ENCODE assay signal across 15 mouse cellular contexts in the genomic region with DNA sequence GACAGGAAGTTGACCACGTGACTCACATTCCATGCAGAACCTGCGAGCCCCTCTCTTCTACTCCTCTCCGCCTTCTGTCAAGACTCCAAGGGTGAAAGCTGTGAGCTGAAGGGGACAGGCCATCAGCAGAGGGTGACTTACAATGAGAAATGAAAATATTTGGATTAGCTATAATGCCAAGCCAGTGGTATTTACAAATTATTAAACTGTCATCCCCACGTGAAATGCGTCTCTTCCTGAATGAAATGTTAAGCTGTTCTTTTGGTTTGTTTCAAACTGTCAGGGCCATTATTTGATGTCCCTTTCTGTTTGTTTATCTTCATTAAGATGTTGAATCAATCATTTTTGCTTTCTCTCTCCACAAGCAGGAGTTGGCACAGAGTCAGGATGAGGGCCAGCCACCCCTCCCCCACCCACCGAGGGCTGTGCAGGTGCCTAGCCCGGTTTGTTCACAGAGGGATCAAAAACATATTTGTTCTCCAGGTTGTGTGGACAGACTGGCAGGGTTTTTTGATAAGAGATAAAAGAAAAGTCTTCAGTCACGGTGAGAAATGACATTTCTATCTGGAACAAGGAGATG.
DNase-seq lines count a peak whose midpoint lies in the region; ATAC-seq lines count a peak whose summit lies in the region.
"Had no signal": no experiment of that assay in that cellular context is flagged by ENCODE, and none has a peak within 500 bp of the region (broad histone marks: within the 10 kb centered on the region; RNA-seq: fewer than 3 reads in every experiment).

No protein-coding gene starts in this region.

- H3K4me2 ChIP-seq in intestine, embryonic 15.5 days (replicated peaks): 0 out of 2 replicates have a peak overlapping the region, but pooled peaks have one; percentile 7
- no peak overlapping the region for H3K4me2 ChIP-seq in intestine, embryonic 16.5 days (ENCODE audit: low read depth, low read length)
- peak overlapping the region; percentile 10; the same call in 1 of the 2 replicates for H3K4me2 ChIP-seq in stomach, embryonic 14.5 days (replicated peaks; ENCODE audit: low read depth, low read length)
- H3K4me2 ChIP-seq: embryonic facial prominence, embryonic 15.5 days; forebrain, embryonic 15.5 days; hindbrain, embryonic 13.5 days; limb, embryonic 12.5 days had no signal

- no peaks in the 10 kb centered on the region for H3K36me3 ChIP-seq in intestine, embryonic 15.5 days
- H3K36me3 ChIP-seq in intestine, embryonic 16.5 days (ENCODE audit: control insufficient read depth, insufficient read depth, low read length): no peaks in the 10 kb centered on the region
- H3K36me3 ChIP-seq in stomach, embryonic 14.5 days (ENCODE audit: control insufficient read depth, insufficient read depth, low read length): no peaks in the 10 kb centered on the region
- H3K36me3 ChIP-seq: embryonic facial prominence, embryonic 15.5 days; forebrain, embryonic 15.5 days; G1E; hindbrain, embryonic 13.5 days; limb, embryonic 12.5 days had no signal

- ATAC-seq in intestine, embryonic 15.5 days: no peak
- no peak for ATAC-seq in intestine, embryonic 16.5 days
- ATAC-seq in stomach, embryonic 14.5 days (ENCODE audit: insufficient number of reproducible peaks, insufficient read depth, low FRiP score, low read depth): no peak
- ATAC-seq: forebrain, embryonic 15.5 days had no signal

- WGBS in intestine, embryonic 15.5 days: 11% methylated on average over 8 of the region's 8 CpGs
- 13% methylated on average over 8 of the region's 8 CpGs for WGBS in intestine, embryonic 16.5 days
- WGBS in stomach, embryonic 14.5 days: 9% methylated on average over 8 of the region's 8 CpGs

- H3K27ac ChIP-seq in intestine, embryonic 15.5 days: no peak overlapping the region
- no peak overlapping the region for H3K27ac ChIP-seq in intestine, embryonic 16.5 days (ENCODE audit: low read length)
- H3K27ac ChIP-seq in stomach, embryonic 14.5 days (ENCODE audit: low read length): no peak overlapping the region
- H3K27ac ChIP-seq: embryonic facial prominence, embryonic 15.5 days; forebrain, embryonic 15.5 days; hindbrain, embryonic 13.5 days; limb, embryonic 12.5 days had no signal

- no peak overlapping the region for H3K9ac ChIP-seq in intestine, embryonic 15.5 days
- no peak overlapping the region for H3K9ac ChIP-seq in intestine, embryonic 16.5 days (ENCODE audit: low read depth, low read length)
- H3K9ac ChIP-seq in stomach, embryonic 14.5 days (replicated peaks; ENCODE audit: low read depth, low read length): no peak overlapping the region
- H3K9ac ChIP-seq: embryonic facial prominence, embryonic 15.5 days; forebrain, embryonic 15.5 days; hindbrain, embryonic 13.5 days; limb, embryonic 12.5 days had no signal

- no peaks in the 10 kb centered on the region for H3K9me3 ChIP-seq in intestine, embryonic 15.5 days
- H3K9me3 ChIP-seq in intestine, embryonic 16.5 days (ENCODE audit: control insufficient read depth, low read length): no peaks in the 10 kb centered on the region
- H3K9me3 ChIP-seq in stomach, embryonic 14.5 days (ENCODE audit: control insufficient read depth, low read depth, low read length): no peaks in the 10 kb centered on the region
- H3K9me3 ChIP-seq: embryonic facial prominence, embryonic 15.5 days; forebrain, embryonic 15.5 days; G1E; hindbrain, embryonic 13.5 days; limb, embryonic 12.5 days had no signal

- 0 out of 2 replicates have a peak, but pooled peaks cover 2% of the 10 kb centered on the region for H3K4me1 ChIP-seq in intestine, embryonic 15.5 days (replicated peaks)
- H3K4me1 ChIP-seq in intestine, embryonic 16.5 days (ENCODE audit: control insufficient read depth, insufficient read depth, low read length): peaks cover 4% of the 10 kb centered on the region; the same call in 1 of the 2 replicates
- peaks cover 12% of the 10 kb centered on the region for H3K4me1 ChIP-seq in stomach, embryonic 14.5 days (ENCODE audit: control insufficient read depth, insufficient read depth, low read length)

- H3K27me3 ChIP-seq in intestine, embryonic 15.5 days (replicated peaks): 0 out of 2 replicates have a peak, but pooled peaks cover 8% of the 10 kb centered on the region
- H3K27me3 ChIP-seq in intestine, embryonic 16.5 days (replicated peaks; ENCODE audit: control insufficient read depth, insufficient read depth, low read length): no peaks in the 10 kb centered on the region
- no peaks in the 10 kb centered on the region for H3K27me3 ChIP-seq in stomach, embryonic 14.5 days (ENCODE audit: control insufficient read depth, insufficient read depth, low read length)
- H3K27me3 ChIP-seq: forebrain, embryonic 15.5 days; hindbrain, embryonic 13.5 days had no signal

- peak; percentile 15 for DNase-seq in adrenal gland, postnatal 25 days
- no peak for DNase-seq in adrenal gland, adult 8-10 months
- peak; percentile 36 for DNase-seq in thymus, postnatal 4 days
- no peak for DNase-seq in thymus, adult 18-20 months
- DNase-seq in gastrocnemius, adult 18-20 months (ENCODE audit: low spot score): no peak
- DNase-seq: cerebellum, adult 11-12 months; gastrocnemius, postnatal 36 days had no signal

- no peak overlapping the region for H3K4me3 ChIP-seq in intestine, embryonic 15.5 days (replicated peaks)
- no peak overlapping the region for H3K4me3 ChIP-seq in intestine, embryonic 16.5 days (ENCODE audit: low read length)
- no peak overlapping the region for H3K4me3 ChIP-seq in stomach, embryonic 14.5 days (ENCODE audit: low read depth, low read length)
- H3K4me3 ChIP-seq: embryonic facial prominence, embryonic 15.5 days; forebrain, embryonic 15.5 days; hindbrain, embryonic 13.5 days; limb, embryonic 12.5 days had no signal

Comparison
In these comparisons a context has a peak if more than half of its experiments do, and no peak if none do; other contexts are left out.
1. DNase-seq: peak in adrenal gland, postnatal 25 days (single experiment) and thymus, postnatal 4 days (single experiment); none in adrenal gland, adult 8-10 months (single experiment), thymus, adult 18-20 months (0 of 2) and gastrocnemius, adult 18-20 months (single experiment).